Mouse (Mus musculus): ENCODE results near the gene Gm10097.

GRCm38 (mm10) chr10:5097754-5098137 lies 28.8 kb downstream of the Gm10097 start:
- TF ChIP-seq BHLHE40 (IDR thresholded peaks at IDR 0.05; ENCODE audit: low read depth, low read length), result no peak
- no peak for TF ChIP-seq CTCF (conservative IDR thresholded peaks at IDR 0.05 in 1 of 2, IDR thresholded peaks at IDR 0.05 in 1 of 2; ENCODE audit: low read depth in 2 of 2, low read length in 2 of 2)
- TF ChIP-seq POLR2A (IDR thresholded peaks at IDR 0.05; ENCODE audit: low read depth, low read length), result no peak
- no peak for TF ChIP-seq CHD1 (IDR thresholded peaks at IDR 0.05; ENCODE audit: low read depth, low read length)
- no peak for TF ChIP-seq E2F4 (IDR thresholded peaks at IDR 0.05; ENCODE audit: insufficient replicate concordance, low read depth, low read length)
- TF ChIP-seq SIN3A (IDR thresholded peaks at IDR 0.05; ENCODE audit: low read length), result no peak

All from CH12.LX (cell line).